Mouse (Mus musculus) brain, embryonic 14.5 days (tissue): ENCODE data around the gene Casd1. TPM values are rescaled to one million over a fixed set of nuclear protein-coding genes. Genes with fewer than 3 reads are reported as not detected.

ENCODE experiments used
- DNase-seq: peaks from one replicate; pipeline ENCODE4 v3.0.0-alpha.2; 2011; ENCODE audit warnings: low read depth
- CTCF ChIP-seq: fragments of 200-500 bp; IDR thresholded peaks from 2 replicates; pipeline ENCODE4 v1.5.1; 2012; ENCODE audit warnings: inconsistent platforms, mild to moderate bottlenecking, moderate library complexity, borderline replicate concordance; ENCODE audit not compliant: insufficient read depth, insufficient read length; ENCODE audit errors: extremely low read depth
- POLR2A ChIP-seq: fragments of 200-500 bp; IDR thresholded peaks from 2 replicates; pipeline ENCODE4 v1.6.1; 2012; ENCODE audit warnings: mild to moderate bottlenecking, inconsistent platforms, borderline replicate concordance; ENCODE audit not compliant: poor library complexity, insufficient read depth, insufficient read length, severe bottlenecking; ENCODE audit errors: extremely low read depth
- polyA plus RNA-seq: library from polyadenylated mRNA; depleted of rRNA; stranded (reverse); fragments of >200 nt; gene quantifications from 2 replicates; pipeline ENCODE4 v1.2.3, GENCODE M21; 2012

The Casd1 gene
- polyA plus RNA-seq, 1 experiment: 51.4 TPM

GRCm38 (mm10) chr6:4583485-4583884, 17.2 kb upstream of the Casd1 start:
- DNase-seq: peak; percentile 37
- no peak for TF ChIP-seq CTCF
- no peak for TF ChIP-seq POLR2A

- TF ChIP-seq CTCF: no peak
- no peak for TF ChIP-seq POLR2A
- no peak for DNase-seq
These were observed 12.7 kb upstream of the Casd1 start for GRCm38 (mm10) chr6:4587946-4588345.

GRCm38 (mm10) chr6:4588722-4589121, 11.9 kb upstream of the Casd1 start:
- no peak for TF ChIP-seq CTCF
- no peak for TF ChIP-seq POLR2A
- DNase-seq: no peak

- DNase-seq: no peak
- no peak for TF ChIP-seq CTCF
- no peak for TF ChIP-seq POLR2A
These were observed 10.6 kb upstream of the Casd1 start for GRCm38 (mm10) chr6:4590089-4590488.

GRCm38 (mm10) chr6:4597711-4598110, 2.9 kb upstream of the Casd1 start:
- peak; percentile 39 for DNase-seq
- no peak for TF ChIP-seq CTCF
- no peak for TF ChIP-seq POLR2A

- TF ChIP-seq CTCF: no peak
- no peak for TF ChIP-seq POLR2A
- DNase-seq: peak; percentile 53
These were observed 468 bp upstream of the Casd1 start for GRCm38 (mm10) chr6:4600085-4600657.

- DNase-seq: peak; percentile 57
- TF ChIP-seq CTCF (no peak), POLR2A (no peak)
These were observed 775 bp downstream of the Casd1 start for GRCm38 (mm10) chr6:4601297-4601931.

- TF ChIP-seq POLR2A (no peak), CTCF (no peak)
- no peak for DNase-seq
These were observed 1.4 kb downstream of the Casd1 start for GRCm38 (mm10) chr6:4602012-4602411.

- TF ChIP-seq POLR2A: no peak
- TF ChIP-seq CTCF: no peak
- DNase-seq: no peak
These were observed 5.8 kb downstream of the Casd1 start for GRCm38 (mm10) chr6:4606394-4606793.

GRCm38 (mm10) chr6:4610216-4610896, 9.7 kb downstream of the Casd1 start:
- TF ChIP-seq CTCF: no peak
- DNase-seq: no peak

- DNase-seq: no peak
These were observed 11.2 kb downstream of the Casd1 start for GRCm38 (mm10) chr6:4611853-4612252.

GRCm38 (mm10) chr6:4612431-4612830, 11.8 kb downstream of the Casd1 start:
- no peak for DNase-seq
- TF ChIP-seq POLR2A (no peak), CTCF (no peak)

More at GRCm38 (mm10) chr6:4611853-4612252, 11.2 kb downstream of the Casd1 start:
- TF ChIP-seq CTCF (no peak), POLR2A (no peak)

GRCm38 (mm10) chr6:4617911-4618310, 17.3 kb downstream of the Casd1 start:
- DNase-seq: no peak
- no peak for TF ChIP-seq CTCF
- no peak for TF ChIP-seq POLR2A
